ENCODE assay signal across 30 mouse cellular contexts in the genomic region with DNA sequence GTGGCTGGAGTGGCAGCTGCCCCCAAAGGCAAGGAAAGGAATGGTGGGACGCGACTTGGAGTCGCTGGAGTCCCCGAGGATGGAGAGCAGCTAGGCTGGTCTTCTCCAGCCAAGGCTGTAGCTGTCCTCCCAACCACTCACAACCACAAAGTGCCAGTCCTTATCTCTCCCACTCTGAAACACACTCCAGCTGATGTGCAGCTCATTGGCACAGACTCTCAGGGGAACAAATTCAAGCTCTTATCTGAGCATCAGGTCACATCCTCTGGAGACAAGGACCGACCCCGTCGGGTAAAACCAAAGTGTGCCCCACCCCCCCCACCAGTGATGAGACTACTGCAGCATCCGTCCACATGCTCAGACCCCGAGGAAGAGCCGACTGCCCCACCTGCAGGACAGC. TPM values are rescaled to one million over a fixed set of nuclear protein-coding genes. Genes with fewer than 3 reads are reported as not detected.
DNase-seq lines count a peak whose midpoint lies in the region; ATAC-seq and TF ChIP-seq lines count a peak whose summit lies in the region.
"Had no signal": no experiment of that assay in that cellular context is flagged by ENCODE, and none has a peak within 500 bp of the region (broad histone marks: within the 10 kb centered on the region; RNA-seq: fewer than 3 reads in every experiment).

No protein-coding gene starts in this region.

- peak; percentile 20; the same call in 1 of the 2 replicates for ATAC-seq in kidney, embryonic 14.5 days (ENCODE audit: low FRiP score, low TSS enrichment)
- ATAC-seq in kidney, embryonic 15.5 days (replicated peaks; ENCODE audit: low FRiP score), result no peak
- 0 out of 2 replicates have a peak, but pooled peaks have one; percentile 41 for ATAC-seq in liver, embryonic 14.5 days (ENCODE audit: insufficient read depth)
- peak; percentile 85 for ATAC-seq in megakaryocyte-erythroid progenitor cell, adult 5-6 weeks (replicated peaks; ENCODE audit: low FRiP score, low TSS enrichment, poor library complexity, severe bottlenecking)
- ATAC-seq: forebrain, embryonic 14.5 days; inflammation-experienced regulatory T-cells, adult 6 months; lung, postnatal 0 days; Patski had no signal

- no peaks in the 10 kb centered on the region for H3K4me1 ChIP-seq in kidney, embryonic 14.5 days (ENCODE audit: control insufficient read depth, insufficient read depth, low read length)
- H3K4me1 ChIP-seq in kidney, embryonic 15.5 days, result peaks cover 7% of the 10 kb centered on the region; the same call in 1 of the 2 replicates
- no peaks in the 10 kb centered on the region for H3K4me1 ChIP-seq in liver, embryonic 14.5 days (replicated peaks; ENCODE audit: control insufficient read depth in 2 of 2, insufficient read depth in 2 of 2, low read length in 1 of 2)
- H3K4me1 ChIP-seq in cerebellum, adult 2 months (ENCODE audit: control insufficient read depth, insufficient read depth, low read length), result peaks cover 21% of the 10 kb centered on the region

- H3K27me3 ChIP-seq in kidney, embryonic 14.5 days (ENCODE audit: control insufficient read depth, insufficient read depth, low read length), result no peaks in the 10 kb centered on the region
- H3K27me3 ChIP-seq in kidney, embryonic 15.5 days, result no peaks in the 10 kb centered on the region
- no peaks in the 10 kb centered on the region for H3K27me3 ChIP-seq in liver, embryonic 14.5 days (ENCODE audit: control insufficient read depth, insufficient read depth, low read length)
- H3K27me3 ChIP-seq in cerebellum, adult 2 months (ENCODE audit: control insufficient read depth, insufficient read depth, low read length), result no peaks in the 10 kb centered on the region
- H3K27me3 ChIP-seq: heart, embryonic 13.5 days; hindbrain, embryonic 15.5 days; limb, embryonic 12.5 days; Patski had no signal

- H3K36me3 ChIP-seq in kidney, embryonic 14.5 days (ENCODE audit: control insufficient read depth, insufficient read depth, low read length), result peaks cover 46% of the 10 kb centered on the region
- H3K36me3 ChIP-seq in kidney, embryonic 15.5 days, result peaks cover 62% of the 10 kb centered on the region
- no peaks in the 10 kb centered on the region for H3K36me3 ChIP-seq in liver, embryonic 14.5 days (replicated peaks; ENCODE audit: control insufficient read depth, insufficient read depth, low read depth)

- TF ChIP-seq EP300 in liver, embryonic 14.5 days (IDR thresholded peaks at IDR 0.05; ENCODE audit: low read depth), result no peak

- no peak overlapping the region for H3K4me3 ChIP-seq in kidney, embryonic 14.5 days (ENCODE audit: low read length)
- H3K4me3 ChIP-seq in kidney, embryonic 15.5 days (replicated peaks), result no peak overlapping the region
- no peak overlapping the region for H3K4me3 ChIP-seq in liver, embryonic 14.5 days (ENCODE audit: insufficient read depth in 1 of 2, low read depth in 2 of 2, low read length in 2 of 2)
- H3K4me3 ChIP-seq in cerebellum, adult 2 months (replicated peaks; ENCODE audit: insufficient read depth, low read depth, low read length), result no peak overlapping the region
- H3K4me3 ChIP-seq: erythroblast, embryonic 14.5 days; heart, embryonic 13.5 days; hindbrain, embryonic 10.5 days; hindbrain, embryonic 15.5 days; limb, embryonic 12.5 days had no signal

- no peak overlapping the region for H3K4me2 ChIP-seq in kidney, embryonic 14.5 days (replicated peaks; ENCODE audit: low read depth, low read length)
- no peak overlapping the region for H3K4me2 ChIP-seq in kidney, embryonic 15.5 days
- no peak overlapping the region for H3K4me2 ChIP-seq in liver, embryonic 14.5 days (ENCODE audit: low read depth)
- H3K4me2 ChIP-seq: heart, embryonic 13.5 days; hindbrain, embryonic 15.5 days; limb, embryonic 12.5 days had no signal

- WGBS in kidney, embryonic 14.5 days, result 90% methylated on average over 10 of the region's 10 CpGs
- 85% methylated on average over 10 of the region's 10 CpGs for WGBS in kidney, embryonic 15.5 days
- 35% methylated on average over 10 of the region's 10 CpGs for WGBS in liver, embryonic 14.5 days (ENCODE audit: insufficient replicate concordance)
- 81% methylated on average over 10 of the region's 10 CpGs for WGBS in cerebellum, adult 2 months

- no peaks in the 10 kb centered on the region for H3K9me3 ChIP-seq in kidney, embryonic 14.5 days (ENCODE audit: control insufficient read depth, low read length)
- no peaks in the 10 kb centered on the region for H3K9me3 ChIP-seq in kidney, embryonic 15.5 days (replicated peaks)
- no peaks in the 10 kb centered on the region for H3K9me3 ChIP-seq in liver, embryonic 14.5 days (ENCODE audit: control insufficient read depth, low read length)
- H3K9me3 ChIP-seq: heart, embryonic 13.5 days; hindbrain, embryonic 10.5 days; hindbrain, embryonic 15.5 days; limb, embryonic 12.5 days had no signal

- no peak for TF ChIP-seq POLR2A in cerebellum, adult 2 months (IDR thresholded peaks at IDR 0.05; ENCODE audit: borderline replicate concordance, insufficient read depth, low read length)

- no peak for TF ChIP-seq CTCF in liver, embryonic 14.5 days (IDR thresholded peaks at IDR 0.05; ENCODE audit: low read depth)
- TF ChIP-seq CTCF in cerebellum, adult 2 months (IDR thresholded peaks at IDR 0.05; ENCODE audit: borderline replicate concordance, insufficient read depth, low read depth, low read length), result no peak

- peak; percentile 27 for DNase-seq in MEL-GATA-1-ER (ENCODE audit: extremely low read depth, low read depth)
- DNase-seq in liver, embryonic 14.5 days (ENCODE audit: low read depth in 3 of 3, low spot score in 3 of 3), result no peak
- no peak for DNase-seq in frontal cortex, postnatal 25 days (ENCODE audit: low spot score in 2 of 2)
- DNase-seq in cerebellum, adult 2 months, result no peak
- DNase-seq in cerebellum, postnatal 10 days, result no peak
- DNase-seq: adrenal gland, postnatal 10 days; cerebellum, adult 11 months; cerebellum, adult 9-11 months; gastrocnemius, postnatal 36 days; heart, postnatal 14 days; kidney, adult 11 months; kidney, postnatal 10 days; lung, adult 18-20 months; lung, postnatal 4 days; midbrain, embryonic 14.5 days; right cerebral cortex, postnatal 25 days; spleen, adult 18-20 months; thymus, postnatal 36 days had no signal

- H3K9ac ChIP-seq in kidney, embryonic 14.5 days (ENCODE audit: low read depth, low read length), result no peak overlapping the region
- H3K9ac ChIP-seq in kidney, embryonic 15.5 days, result no peak overlapping the region
- no peak overlapping the region for H3K9ac ChIP-seq in liver, embryonic 14.5 days (replicated peaks)
- H3K9ac ChIP-seq: heart, embryonic 13.5 days; hindbrain, embryonic 15.5 days; limb, embryonic 12.5 days had no signal

- H3K27ac ChIP-seq in kidney, embryonic 14.5 days (ENCODE audit: low read depth, low read length), result no peak overlapping the region
- no peak overlapping the region for H3K27ac ChIP-seq in kidney, embryonic 15.5 days
- H3K27ac ChIP-seq in liver, embryonic 14.5 days, result no peak overlapping the region
- H3K27ac ChIP-seq in cerebellum, adult 2 months (ENCODE audit: insufficient read depth, low read length), result no peak overlapping the region
- H3K27ac ChIP-seq: heart, embryonic 13.5 days; hindbrain, embryonic 10.5 days; hindbrain, embryonic 15.5 days; limb, embryonic 12.5 days had no signal

RNA-seq across cellular contexts. Expression of gene Tor3a, which starts 32.3 kb away (rescaled TPM):
- 15.5 and 21.1 TPM in 2 replicates for polyA plus RNA-seq in kidney, embryonic 14.5 days (2014; fragmentation: Nextera tagmentation; extraction: Ambion mirVana)
- 16.8 and 17.8 TPM in 2 replicates for polyA plus RNA-seq in kidney, embryonic 15.5 days (2015; fragmentation: Nextera tagmentation; extraction: Ambion mirVana)
- polyA plus RNA-seq in liver, embryonic 14.5 days (2012; rRNA removed), result 1.7 and 2.2 TPM in 2 replicates
- polyA plus RNA-seq in liver, embryonic 14.5 days (2014; fragmentation: Nextera tagmentation; extraction: Ambion mirVana), result 3.0 and 3.4 TPM in 2 replicates
- 7.4 and 10.8 TPM in 2 replicates for total RNA-seq in megakaryocyte-erythroid progenitor cell, adult 5-6 weeks (2014; fragmentation: Nextera tagmentation)
- 2.3 and 7.7 TPM in 2 replicates for total RNA-seq in megakaryocyte-erythroid progenitor cell, adult 5-6 weeks (2017)
- polyA plus RNA-seq in cerebellum, adult 2 months (2012; rRNA removed), result 6.1 and 6.5 TPM in 2 replicates
- polyA plus RNA-seq: erythroblast, embryonic 14.5 days had no signal
